Mouse (Mus musculus): ENCODE results near the gene Olfr358.

Gene Olfr358

GRCm38 (mm10) chr2:37009235-37009634, at the start of gene Olfr358:
Gene Olfr358 (minus strand): TSS chr2:37009335.
- no peak for DNase-seq (ENCODE audit: low read depth, low spot score)

- no peak for DNase-seq (ENCODE audit: low read depth, low spot score)
These were observed 12.1 kb downstream of the Olfr358 start for GRCm38 (mm10) chr2:36997030-36997429.

- no peak for DNase-seq (ENCODE audit: low read depth, low spot score)
These were observed 15.6 kb downstream of the Olfr358 start, which contains the start of gene Olfr357 for GRCm38 (mm10) chr2:36993527-36993926. Gene Olfr357 (plus strand): TSS chr2:36993827.

Measured in mesoderm, embryonic 11.5 days (tissue).